Mouse (Mus musculus) lung, postnatal 0 days (tissue): Measurements from ENCODE around the gene Tbcel. TPM values are rescaled to one million over a fixed set of nuclear protein-coding genes. Genes with fewer than 3 reads are reported as not detected.

Experiments used
- ATAC-seq: fragments of 200-750 bp; cut with Nextera tagmentation; 2 replicates; pipeline ENCODE4 v1.8.0; 2017; ENCODE audit warnings: moderate library complexity
- DNase-seq: peaks from one replicate; pipeline ENCODE4 v3.0.0-alpha.2; 2016; ENCODE audit warnings: low spot score
- H3K27ac ChIP-seq: fragments of 300-500 bp; sonication (generic); 2 replicates; pipeline ENCODE4 v1.5.1; 2014; ENCODE audit warnings: antibody characterized with exemption, mild to moderate bottlenecking, low read length, mixed read lengths
- H3K27me3 ChIP-seq: fragments of 300-500 bp; sonication (generic); replicated peaks from 2 replicates; pipeline ENCODE4 v1.6.1; 2014; ENCODE audit warnings: low read length, mixed read lengths; ENCODE audit not compliant: insufficient read depth
- H3K36me3 ChIP-seq: fragments of 300-500 bp; sonication (generic); 2 replicates; pipeline ENCODE4 v1.6.1; 2014; ENCODE audit warnings: low read length, mixed read lengths; ENCODE audit not compliant: insufficient read depth
- H3K4me1 ChIP-seq: fragments of 300-500 bp; sonication (generic); 2 replicates; pipeline ENCODE4 v1.6.1; 2014; ENCODE audit warnings: antibody characterized with exemption, low read depth, low read length, mixed read lengths; ENCODE audit not compliant: insufficient read depth
- H3K4me2 ChIP-seq: fragments of 300-500 bp; sonication (generic); replicated peaks from 2 replicates; pipeline ENCODE4 v1.6.1; 2014; ENCODE audit warnings: low read depth, mild to moderate bottlenecking, low read length, moderate library complexity, mixed read lengths
- H3K4me3 ChIP-seq: fragments of 300-500 bp; sonication (generic); 2 replicates; pipeline ENCODE4 v1.5.1; 2014; ENCODE audit warnings: low read depth, low read length
- H3K9ac ChIP-seq: fragments of 300-500 bp; sonication (generic); replicated peaks from 2 replicates; pipeline ENCODE4 v1.6.1; 2014; ENCODE audit warnings: low read depth, mild to moderate bottlenecking
- H3K9me3 ChIP-seq: fragments of 300-500 bp; sonication (generic); 2 replicates; pipeline ENCODE4 v1.6.1; 2016; ENCODE audit warnings: low read length, mixed read lengths
- CTCF ChIP-seq: IDR thresholded peaks from 2 replicates; pipeline ENCODE4 v1.5.1; 2016; ENCODE audit warnings: antibody characterized with exemption, mild to moderate bottlenecking
- EP300 ChIP-seq: IDR thresholded peaks from 2 replicates; pipeline ENCODE4 v1.6.1; 2016; ENCODE audit warnings: antibody characterized with exemption, mild to moderate bottlenecking, control low read depth
- WGBS: fragments of 180-500 bp; shearing (Covaris S2); extraction: QIAGEN DNeasy Blood & Tissue Kit; methylation state at CpG from one replicate; pipeline ENCODE4 v1.1.7; 2014; 5-methylcytosine and 5-hydroxymethylcytosine counted together
- polyA plus RNA-seq: library from polyadenylated mRNA; unstranded; fragments of >200 nt; fragmentation: Nextera tagmentation; extraction: Ambion mirVana; gene quantifications from 2 replicates; pipeline ENCODE4 v1.2.1, GENCODE M21; 2015

The Tbcel gene
- polyA plus RNA-seq, 1 experiment from 2014 or later = 9.0 TPM

GRCm38 (mm10) chr9:42405736-42406135, 101.9 kb downstream of the Tbcel start:
- WGBS = 45% methylated on average over 4 of the region's 4 CpGs
- Histone ChIP-seq H3K27ac (no peak overlapping the region), H3K4me3 (no peak overlapping the region), H3K4me2 (no peak overlapping the region), H3K36me3 (no peaks in the 10 kb centered on the region), H3K27me3 (no peaks in the 10 kb centered on the region), H3K4me1 (no peaks in the 10 kb centered on the region), H3K9ac (no peak overlapping the region), H3K9me3 (no peaks in the 10 kb centered on the region)
- DNase-seq (no peak), ATAC-seq (no peak)
- no peak for TF ChIP-seq EP300
- no peak for TF ChIP-seq CTCF

DNA sequence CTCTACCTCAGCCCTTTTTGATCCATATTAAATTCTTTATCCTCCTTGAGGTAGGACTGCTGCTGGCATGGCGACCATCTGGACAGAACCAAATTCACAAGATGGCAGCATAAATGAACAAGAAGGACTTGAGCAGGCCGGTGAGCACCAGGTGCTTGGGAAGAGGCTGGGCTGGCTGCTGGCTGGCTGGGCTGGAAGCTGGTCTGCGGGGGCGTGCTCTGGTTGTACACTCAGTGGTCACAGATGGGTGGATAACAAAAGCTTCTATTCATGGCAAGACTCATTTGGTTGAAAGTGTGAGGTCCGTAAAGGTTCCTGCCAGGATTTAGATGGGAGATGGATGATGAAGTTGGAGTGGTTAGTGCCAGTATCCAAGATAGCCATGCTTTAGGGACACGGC, 106.1 kb downstream of the Tbcel start:
- Histone ChIP-seq H3K9ac (no peak overlapping the region), H3K4me1 (no peaks in the 10 kb centered on the region), H3K36me3 (no peaks in the 10 kb centered on the region), H3K9me3 (no peaks in the 10 kb centered on the region), H3K4me3 (no peak overlapping the region), H3K4me2 (no peak overlapping the region), H3K27ac (no peak overlapping the region), H3K27me3 (no peaks in the 10 kb centered on the region)
- no peak for TF ChIP-seq EP300
- TF ChIP-seq CTCF = no peak
- WGBS = 89% methylated on average over 6 of the region's 6 CpGs
- DNase-seq (no peak), ATAC-seq (no peak)

- H3K9me3 ChIP-seq = no peaks in the 10 kb centered on the region
- no peak within 1 kb of the TSS for H3K4me3 ChIP-seq
- TF ChIP-seq EP300 (no peak), CTCF (no peak)
- no peak within 1 kb of the TSS for H3K27ac ChIP-seq
- ATAC-seq = no peak
- no peaks in the 10 kb centered on the region for H3K27me3 ChIP-seq
- no peaks in the 10 kb centered on the region for H3K4me1 ChIP-seq
- H3K4me2 ChIP-seq = no peak within 1 kb of the TSS
- no peak for DNase-seq
- WGBS = 74% methylated on average over 6 of the region's 6 CpGs
- no peak within 1 kb of the TSS for H3K9ac ChIP-seq
- H3K36me3 ChIP-seq = no peaks in the 10 kb centered on the region
Measured at GRCm38 (mm10) chr9:42399829-42400228, 107.8 kb downstream of the Tbcel start, which contains the start of gene Tecta. Tecta (minus strand) TSS chr9:42399929.

DNA sequence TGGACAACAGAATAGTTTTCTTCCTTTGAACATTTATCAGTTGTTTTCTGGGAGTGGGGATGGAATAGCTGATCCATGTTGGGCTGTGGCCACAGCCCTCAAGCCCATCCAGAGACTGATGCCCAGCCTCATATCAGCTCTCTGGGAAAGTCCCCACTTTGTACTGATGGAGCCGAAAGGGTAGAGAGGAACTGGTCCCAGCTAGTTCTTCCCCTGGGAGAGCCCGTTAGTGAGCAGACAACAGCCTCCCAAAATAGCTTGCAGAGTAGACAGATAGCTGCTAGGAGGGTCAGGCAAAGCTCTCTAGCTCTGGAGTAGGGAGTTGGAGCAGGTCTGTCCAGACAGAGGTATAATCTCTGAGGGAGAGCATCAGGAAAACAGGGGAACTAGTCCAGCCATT, 111.5 kb downstream of the Tbcel start:
- Histone ChIP-seq H3K4me2 (no peak overlapping the region), H3K9ac (no peak overlapping the region), H3K27ac (no peak overlapping the region), H3K27me3 (no peaks in the 10 kb centered on the region), H3K4me1 (no peaks in the 10 kb centered on the region), H3K4me3 (no peak overlapping the region), H3K9me3 (no peaks in the 10 kb centered on the region), H3K36me3 (no peaks in the 10 kb centered on the region)
- DNase-seq (no peak), ATAC-seq (no peak)
- WGBS = 55% methylated on average over 2 of the region's 2 CpGs
- no peak for TF ChIP-seq CTCF
- TF ChIP-seq EP300 = no peak

GRCm38 (mm10) chr9:42394903-42395302, 112.7 kb downstream of the Tbcel start:
- H3K9me3 ChIP-seq = no peaks in the 10 kb centered on the region
- no peak overlapping the region for H3K4me2 ChIP-seq
- WGBS = 74% methylated on average over 6 of the region's 6 CpGs
- no peak for DNase-seq
- H3K27me3 ChIP-seq = no peaks in the 10 kb centered on the region
- no peaks in the 10 kb centered on the region for H3K4me1 ChIP-seq
- no peak for ATAC-seq
- H3K36me3 ChIP-seq = no peaks in the 10 kb centered on the region
- no peak overlapping the region for H3K4me3 ChIP-seq
- TF ChIP-seq EP300 = no peak
- TF ChIP-seq CTCF = no peak
- H3K9ac ChIP-seq = no peak overlapping the region
- H3K27ac ChIP-seq = no peak overlapping the region

GRCm38 (mm10) chr9:42394321-42394720, 113.3 kb downstream of the Tbcel start:
- H3K4me3 ChIP-seq = no peak overlapping the region
- H3K36me3 ChIP-seq = no peaks in the 10 kb centered on the region
- WGBS = 90% methylated on average over 8 of the region's 8 CpGs
- no peak overlapping the region for H3K9ac ChIP-seq
- no peak overlapping the region for H3K27ac ChIP-seq
- no peak overlapping the region for H3K4me2 ChIP-seq
- TF ChIP-seq EP300 (no peak), CTCF (no peak)
- DNase-seq = no peak
- ATAC-seq = no peak
- no peaks in the 10 kb centered on the region for H3K4me1 ChIP-seq
- H3K27me3 ChIP-seq = no peaks in the 10 kb centered on the region
- no peaks in the 10 kb centered on the region for H3K9me3 ChIP-seq

DNA sequence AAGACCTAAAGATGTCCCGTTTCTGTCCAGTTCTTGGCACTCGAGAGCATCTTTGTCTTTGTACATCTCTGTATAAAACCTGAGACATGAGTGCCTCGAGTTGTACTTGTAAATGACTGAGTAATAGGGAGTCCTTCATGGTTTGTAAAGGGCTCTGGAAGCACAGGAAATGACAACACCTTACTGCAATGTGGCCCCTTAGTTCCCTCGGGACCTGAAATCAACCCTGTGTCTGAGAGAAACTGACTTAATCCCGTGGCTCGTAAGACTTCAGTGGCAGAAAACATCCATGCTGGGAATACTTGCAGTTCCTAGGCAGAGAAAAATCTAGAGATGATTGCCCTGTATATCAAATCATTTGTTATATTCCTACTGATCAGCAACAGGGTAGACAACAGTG, 114.7 kb downstream of the Tbcel start:
- no peak overlapping the region for H3K9ac ChIP-seq
- H3K27me3 ChIP-seq = no peaks in the 10 kb centered on the region
- H3K36me3 ChIP-seq = no peaks in the 10 kb centered on the region
- WGBS = 42% methylated on average over 6 of the region's 6 CpGs
- no peak overlapping the region for H3K4me3 ChIP-seq
- no peak overlapping the region for H3K4me2 ChIP-seq
- H3K27ac ChIP-seq = no peak overlapping the region
- H3K4me1 ChIP-seq = no peaks in the 10 kb centered on the region
- ATAC-seq (no peak), DNase-seq (no peak)
- no peaks in the 10 kb centered on the region for H3K9me3 ChIP-seq
- TF ChIP-seq CTCF = no peak
- no peak for TF ChIP-seq EP300
